ENCODE assay signal across 24 mouse cellular contexts in genomic region chr14:122649336-122649950, GRCm38 (mm10).
"Had no signal": no experiment of that assay in that cellular context is flagged by ENCODE, and none has a peak within 500 bp of the region (broad histone marks: within the 10 kb centered on the region; RNA-seq: fewer than 3 reads in every experiment).

No protein-coding gene starts in this region.

- H3K4me1 ChIP-seq: heart, embryonic 13.5 days; heart, embryonic 15.5 days; hindbrain, embryonic 12.5 days; intestine, embryonic 15.5 days; limb, embryonic 10.5 days; limb, embryonic 12.5 days had no signal

- H3K27me3 ChIP-seq: heart, embryonic 13.5 days; heart, embryonic 15.5 days; hindbrain, embryonic 12.5 days; intestine, embryonic 15.5 days; limb, embryonic 12.5 days had no signal

- H3K4me2 ChIP-seq: heart, embryonic 11.5 days; heart, embryonic 13.5 days; heart, embryonic 15.5 days; hindbrain, embryonic 12.5 days; hindbrain, embryonic 14.5 days; intestine, embryonic 15.5 days; limb, embryonic 12.5 days had no signal

- H3K4me3 ChIP-seq: heart, adult 2 months; heart, embryonic 13.5 days; heart, embryonic 15.5 days; hindbrain, embryonic 10.5 days; hindbrain, embryonic 12.5 days; intestine, embryonic 15.5 days; left cerebral cortex, adult 2 months; limb, embryonic 10.5 days; limb, embryonic 12.5 days had no signal

- H3K36me3 ChIP-seq: heart, embryonic 13.5 days; heart, embryonic 15.5 days; hindbrain, embryonic 12.5 days; intestine, embryonic 15.5 days; limb, embryonic 10.5 days had no signal

- ATAC-seq: hindbrain, embryonic 16.5 days; inflammation-experienced regulatory T-cells, adult 6 months; intestine, embryonic 15.5 days; intestine, postnatal 0 days had no signal

- H3K9me3 ChIP-seq: heart, embryonic 13.5 days; heart, embryonic 15.5 days; hindbrain, embryonic 10.5 days; hindbrain, embryonic 12.5 days; intestine, embryonic 15.5 days; limb, embryonic 10.5 days; limb, embryonic 12.5 days had no signal

- DNase-seq: gastrocnemius, postnatal 14 days; gastrocnemius, postnatal 36 days; heart, adult 2 months; heart, postnatal 4 days; kidney, adult 18-20 months; kidney, adult 8-10 months; kidney, postnatal 10 days; kidney, postnatal 36 days; layer of hippocampus, adult 9-11 months; liver had no signal

- H3K27ac ChIP-seq: heart, adult 2 months; heart, embryonic 13.5 days; heart, embryonic 15.5 days; hindbrain, embryonic 10.5 days; hindbrain, embryonic 12.5 days; hindbrain, embryonic 14.5 days; intestine, embryonic 15.5 days; left cerebral cortex, adult 2 months; limb, embryonic 10.5 days; limb, embryonic 12.5 days; liver, embryonic 14.5 days had no signal

- H3K9ac ChIP-seq: heart, embryonic 13.5 days; heart, embryonic 15.5 days; hindbrain, embryonic 12.5 days; hindbrain, embryonic 14.5 days; intestine, embryonic 15.5 days; limb, embryonic 12.5 days; liver, embryonic 14.5 days had no signal
